Mouse (Mus musculus): ENCODE results near the gene Hspa12a.

- no peak for TF ChIP-seq POLR2A (IDR thresholded peaks at IDR 0.05; ENCODE audit: low read depth, low read length)
- TF ChIP-seq CTCF (IDR thresholded peaks at IDR 0.05; ENCODE audit: extremely low read depth, insufficient read depth, insufficient read length, insufficient replicate concordance), result peak; percentile 93
These were observed 39.5 kb downstream of the Hspa12a start for GRCm38 (mm10) chr19:58903899-58904327.

Data from spleen, adult 2 months (tissue).